Mouse (Mus musculus) retina, postnatal 1 day (tissue): ENCODE data around the gene Tmem120a.

Experiments used
- DNase-seq: peaks from one replicate; pipeline ENCODE4 v3.0.0-alpha.2; 2012

Gene Tmem120a

DNA sequence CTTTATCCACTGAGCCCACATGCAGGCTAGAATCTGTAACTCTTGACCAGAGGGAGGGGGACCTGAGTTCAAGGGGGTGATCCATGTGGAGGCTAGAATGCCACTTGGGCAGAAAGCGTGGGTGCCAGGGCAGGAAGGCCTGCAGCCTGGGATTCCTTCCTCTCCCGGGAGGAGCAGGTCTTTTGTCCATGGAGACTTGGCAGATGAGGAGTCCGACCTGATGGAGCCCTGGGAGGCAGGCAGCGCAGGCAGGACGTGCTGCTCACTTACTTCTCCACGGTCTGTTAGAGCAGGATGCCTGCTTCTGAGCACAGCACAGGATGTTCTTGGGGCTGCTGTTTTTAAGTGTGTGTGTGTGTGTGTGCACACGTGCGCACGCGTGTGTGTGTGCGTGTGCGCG, 37.2 kb downstream of the Tmem120a start:
- DNase-seq: no peak

DNA sequence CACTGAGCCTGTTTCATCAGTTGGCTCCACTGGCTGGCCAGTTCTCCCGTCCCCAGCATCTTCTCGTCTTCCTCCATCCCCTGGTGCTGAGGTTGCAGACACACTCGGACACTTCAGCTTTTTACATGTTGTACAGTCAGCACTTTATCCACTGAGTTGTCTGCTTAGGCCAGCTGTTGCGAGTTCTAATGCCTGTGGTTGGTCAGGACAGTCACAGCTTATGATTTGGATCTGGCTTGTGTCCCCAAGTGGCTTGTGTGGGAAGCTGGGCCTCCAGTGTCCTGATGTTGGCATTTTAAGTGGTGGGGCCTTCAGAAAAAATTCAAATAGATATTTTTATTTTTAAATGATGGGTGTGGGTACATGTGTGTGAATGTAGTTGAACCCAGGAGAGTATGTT, 38.9 kb downstream of the Tmem120a start:
- DNase-seq: no peak

- no peak for DNase-seq
These were observed 40.8 kb downstream of the Tmem120a start for GRCm38 (mm10) chr5:135703431-135703830.

DNA sequence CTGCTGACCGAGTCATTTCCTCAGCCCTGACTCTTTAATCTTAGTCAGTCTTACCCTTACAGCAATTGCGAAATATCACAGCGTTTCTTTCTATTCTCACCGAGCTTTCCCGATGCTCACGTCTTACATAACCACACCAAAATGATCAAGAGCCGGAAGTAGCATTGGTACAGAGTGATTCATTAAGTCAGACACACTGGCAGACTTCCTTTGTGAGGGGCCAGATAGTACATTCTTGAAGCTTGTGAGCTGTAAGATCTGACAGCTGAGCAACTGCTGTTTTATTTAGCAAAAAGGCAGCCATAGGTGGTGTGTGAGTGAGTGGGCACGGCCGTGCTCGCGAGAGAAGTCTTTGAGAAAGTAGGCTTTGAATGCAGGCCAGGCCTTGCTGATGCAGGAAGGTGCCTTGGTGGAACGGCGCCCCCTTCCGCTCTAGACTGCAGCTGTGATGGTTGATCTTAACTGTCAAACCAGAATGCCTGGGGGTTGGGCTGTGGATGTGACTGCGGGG, 41.5 kb downstream of the Tmem120a start:
- no peak for DNase-seq

- no peak for DNase-seq
These were observed 42.1 kb downstream of the Tmem120a start for GRCm38 (mm10) chr5:135702190-135702589.

DNA sequence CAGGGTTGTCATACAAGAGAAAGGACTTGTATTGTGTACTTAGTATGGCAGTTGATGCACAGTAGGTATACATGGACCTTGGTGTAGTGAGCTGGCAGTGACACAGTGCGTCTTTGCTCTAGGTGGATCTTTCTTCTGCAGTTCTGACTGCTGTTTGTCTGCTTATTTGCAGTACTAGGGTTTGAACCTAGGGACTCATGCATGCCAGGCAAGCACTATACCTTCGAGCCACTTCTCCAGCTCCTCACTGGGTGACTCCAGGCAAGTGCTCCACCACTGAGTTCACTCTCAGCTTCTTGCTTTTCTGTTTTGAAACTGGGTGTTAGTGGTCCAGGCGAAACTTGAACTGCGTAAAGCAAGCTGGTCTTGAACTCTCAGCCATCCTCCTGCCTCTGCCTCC, 42.6 kb downstream of the Tmem120a start:
- no peak for DNase-seq

GRCm38 (mm10) chr5:135697711-135698111, 46.5 kb downstream of the Tmem120a start:
- no peak for DNase-seq

- no peak for DNase-seq
These were observed 48.9 kb downstream of the Tmem120a start for GRCm38 (mm10) chr5:135695277-135695721.

DNA sequence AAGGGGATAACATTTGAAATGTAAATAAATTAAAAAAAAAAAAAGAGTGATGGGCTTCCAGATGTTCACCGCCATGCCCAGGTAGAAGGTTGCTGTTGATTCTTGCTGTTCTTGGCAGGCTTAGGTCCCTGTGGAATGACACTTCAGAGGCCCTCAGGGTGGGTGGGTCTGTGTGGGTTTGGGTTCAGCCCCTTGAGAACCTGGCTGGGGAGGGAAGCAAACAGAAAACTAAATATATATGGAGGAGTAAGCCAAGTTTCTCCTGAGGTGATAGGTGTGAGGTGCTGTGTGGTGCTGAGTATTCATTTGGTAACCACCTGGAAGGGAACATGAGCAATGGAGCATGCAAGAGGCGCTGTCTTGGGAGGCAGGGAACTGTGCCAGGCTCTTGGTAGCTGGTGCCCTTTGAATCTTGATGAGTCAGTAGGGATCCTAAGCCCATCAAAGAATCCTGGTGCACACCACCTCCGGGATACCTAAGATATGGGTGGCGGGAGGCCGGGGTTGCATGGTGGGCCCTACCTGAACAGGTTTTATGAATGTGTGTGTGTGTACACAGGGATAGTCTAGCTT, 50.9 kb downstream of the Tmem120a start:
- no peak for DNase-seq

- no peak for DNase-seq
These were observed 53.0 kb downstream of the Tmem120a start for GRCm38 (mm10) chr5:135691266-135691665.

DNA sequence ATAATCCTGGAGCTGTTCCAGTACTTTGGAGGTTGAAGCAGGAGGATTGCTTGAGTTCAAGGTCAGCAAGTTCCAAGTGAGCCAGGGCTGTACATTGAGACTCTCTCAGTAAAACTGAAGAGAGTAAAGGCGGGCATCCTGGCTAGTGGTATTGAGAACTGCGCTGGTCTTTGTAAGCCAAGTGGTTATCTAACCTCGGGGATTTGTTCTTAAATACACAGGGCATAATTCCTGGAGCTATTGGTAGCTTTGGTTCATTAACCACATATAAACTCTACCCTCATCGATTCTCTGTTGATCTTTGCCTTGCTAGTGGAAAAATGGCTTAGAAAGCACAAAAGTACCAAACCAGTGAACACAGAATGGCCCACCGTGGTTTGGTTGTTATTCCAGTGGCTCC, 53.8 kb downstream of the Tmem120a start:
- DNase-seq: no peak
